Mouse (Mus musculus) olfactory bulb, adult 2 months (tissue): ENCODE measurements around the gene Unk.
"Not testable (repeated sequence)": the region's sequence is repeated elsewhere in the genome, so short reads cannot be mapped to it uniquely, and the experiment has no call there.

ENCODE experiments used
- CTCF ChIP-seq: fragments of 200-500 bp; IDR thresholded peaks from 2 replicates; pipeline ENCODE4 v1.5.1; 2012; ENCODE audit warnings: low read depth, mild to moderate bottlenecking, low read length, moderate library complexity; ENCODE audit not compliant: insufficient read depth
- POLR2A ChIP-seq: fragments of 200-500 bp; IDR thresholded peaks from 2 replicates; pipeline ENCODE4 v1.6.1; 2012; ENCODE audit warnings: mild to moderate bottlenecking, low read depth, low read length, moderate library complexity; ENCODE audit not compliant: insufficient read depth

GRCm38 (mm10) chr11:116023074-116023770 lies 6.9 kb upstream of the Unk start:
- not testable (repeated sequence) for TF ChIP-seq CTCF, POLR2A
